Mouse (Mus musculus) left cerebral cortex, postnatal 14 days (tissue): Measurements from ENCODE around the gene Rp9. TPM values are rescaled to one million over a fixed set of nuclear protein-coding genes. Genes with fewer than 3 reads are reported as not detected.
A peak's percentile ranks its signal among the peaks of the same experiment; 100 is the strongest.

Source experiments
- DNase-seq, 2 experiments: peaks; one replicate each; pipeline ENCODE4 v3.0.0; 2021 to 2022; ENCODE audit warnings: low spot score in 2 of 2, mixed read lengths in 1 of 2
- intact Hi-C: fragments of 180-260 bp; cut with DNase I; formaldehyde crosslinking; loops from one replicate; pipeline ENCODE4 v1.15.1; 2025
- total RNA-seq, 2 experiments: library from RNA; stranded (reverse); gene quantifications; 2 replicates each; pipeline ENCODE4 v1.2.3; 2021

Rp9 gene
- total RNA-seq, 2 experiments from 2014 or later, result 39.3 to 42.0 TPM

GRCm38 (mm10) chr9:22389736-22390245, 79.8 kb downstream of the Rp9 start:
- intact Hi-C loops, result no loop called here
- no peak for DNase-seq

- intact Hi-C loops, result no loop called here
- DNase-seq, result peak; percentile 74 to 87
Measured at GRCm38 (mm10) chr9:22389021-22389476, 80.5 kb downstream of the Rp9 start, which contains the start of gene Anln. Anln (minus strand) TSS chr9:22389188.

DNA sequence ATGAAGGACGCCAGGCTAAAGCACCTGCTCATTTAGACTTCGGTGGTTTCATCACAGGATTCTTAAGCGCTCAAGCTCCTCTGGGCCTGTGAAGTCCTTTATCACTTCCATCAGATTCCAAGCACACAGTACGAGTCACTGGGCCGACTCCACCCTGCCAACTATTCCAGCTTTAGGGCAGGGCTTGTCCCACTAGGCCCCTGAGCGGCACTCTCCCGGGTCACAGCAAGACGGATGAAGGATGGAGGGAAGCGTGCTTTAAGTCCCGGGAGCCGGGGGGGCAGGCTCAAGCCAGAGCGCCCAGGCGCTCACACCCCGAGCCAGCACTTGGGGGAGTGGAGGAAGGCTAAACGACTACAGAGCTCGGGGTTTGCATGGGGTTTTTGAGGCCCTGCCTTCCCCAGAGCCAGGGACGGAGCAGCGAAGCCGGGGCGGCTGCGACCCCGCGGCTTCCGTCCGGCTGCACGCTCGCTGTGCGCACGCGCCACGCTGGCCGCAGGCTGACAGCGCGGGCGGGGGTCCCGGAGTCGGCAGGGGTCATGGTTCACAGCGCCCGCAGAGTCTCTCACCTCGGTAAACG, 81.1 kb downstream of the Rp9 start:
- intact Hi-C loops, result no loop called here
- DNase-seq, result no peak

DNA sequence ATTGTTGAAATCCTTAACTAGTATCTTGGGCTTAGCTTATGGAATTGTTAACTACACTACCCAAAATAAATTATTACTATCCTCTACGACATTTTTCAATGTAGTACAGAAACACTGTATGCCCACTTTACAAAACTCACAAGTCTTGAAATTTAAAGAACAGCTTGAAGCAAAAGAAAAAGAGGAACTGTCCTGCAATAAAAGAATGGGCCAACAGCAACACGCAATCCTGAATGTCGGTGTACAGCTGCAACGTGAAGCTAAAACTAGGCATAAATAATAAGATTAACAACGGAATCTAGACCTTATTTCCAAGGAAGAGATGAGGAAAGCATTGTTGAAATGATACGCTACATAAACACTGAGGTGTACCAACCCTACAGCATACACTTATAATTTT, 81.6 kb downstream of the Rp9 start:
- intact Hi-C loops, result no loop called here
- DNase-seq, result no peak

DNA sequence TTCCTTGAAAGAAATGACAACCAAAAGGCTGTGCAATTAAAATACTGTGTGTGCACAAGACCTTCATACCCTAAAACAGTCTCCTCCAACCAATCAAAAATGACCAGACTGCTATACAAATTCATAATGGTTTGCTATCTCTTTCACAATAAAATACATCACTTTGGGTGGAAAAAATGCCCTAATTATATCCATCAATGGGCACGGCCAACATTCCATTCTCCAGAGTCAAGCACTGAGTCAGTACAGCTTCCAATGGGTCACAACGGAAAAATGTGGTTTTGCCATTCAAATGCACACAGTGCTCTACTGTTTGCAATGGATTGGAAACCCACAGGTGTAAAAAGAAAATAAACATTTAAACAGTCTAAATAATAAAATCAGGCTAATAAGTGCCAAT, 83.7 kb downstream of the Rp9 start:
- no peak for DNase-seq
- intact Hi-C loops, result no loop called here

DNA sequence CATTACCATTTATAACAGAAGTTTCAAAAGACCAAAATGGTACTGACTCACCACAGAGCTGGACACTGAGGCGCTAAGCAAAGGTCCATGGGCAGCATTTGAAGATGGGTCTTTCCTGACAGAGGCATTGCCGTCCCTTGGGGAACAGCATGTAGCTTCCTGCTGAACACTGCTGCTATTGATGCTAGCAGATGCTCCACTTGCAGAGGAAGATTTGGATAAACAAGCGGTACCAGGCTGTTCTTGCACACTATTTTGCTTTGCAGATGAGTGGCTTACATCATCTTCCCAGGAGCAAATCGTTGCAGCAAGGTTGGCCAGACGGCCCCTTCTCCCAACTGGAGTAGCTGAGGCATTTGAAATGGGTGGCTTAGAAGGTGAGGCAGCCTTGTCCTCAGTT, 93.5 kb downstream of the Rp9 start:
- peak in 1 of 2 experiments; percentile 26 for DNase-seq
- intact Hi-C loops, result no loop called here

- intact Hi-C loops, result no loop called here
- DNase-seq, result peak in 1 of 2 experiments; percentile 14
Measured at GRCm38 (mm10) chr9:22372760-22373159, 96.8 kb downstream of the Rp9 start.

- DNase-seq, result no peak
Measured at GRCm38 (mm10) chr9:22368030-22368429, 101.5 kb downstream of the Rp9 start.

DNA sequence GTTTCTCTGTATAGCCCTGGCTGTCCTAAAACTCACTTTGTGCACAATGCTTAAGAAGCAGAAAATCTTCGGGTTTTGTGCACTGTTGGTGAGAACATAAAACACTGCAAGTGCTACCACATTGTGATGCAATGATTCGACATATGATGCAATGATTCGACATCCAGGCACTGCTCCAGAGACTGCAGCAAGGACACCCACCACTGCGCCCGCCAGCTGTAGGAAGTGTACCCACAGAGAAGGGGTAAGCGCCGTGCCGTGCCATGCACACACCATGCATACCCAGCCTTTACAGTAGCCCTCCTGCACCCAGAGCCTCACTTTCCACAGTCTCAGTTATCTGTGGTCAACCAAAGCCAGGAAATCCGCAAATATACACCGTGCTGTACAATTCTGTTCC, 102.9 kb downstream of the Rp9 start:
- intact Hi-C loops, result no loop called here
- no peak for DNase-seq

More at GRCm38 (mm10) chr9:22368030-22368429, 101.5 kb downstream of the Rp9 start:
- intact Hi-C loops, result no loop called here

DNA sequence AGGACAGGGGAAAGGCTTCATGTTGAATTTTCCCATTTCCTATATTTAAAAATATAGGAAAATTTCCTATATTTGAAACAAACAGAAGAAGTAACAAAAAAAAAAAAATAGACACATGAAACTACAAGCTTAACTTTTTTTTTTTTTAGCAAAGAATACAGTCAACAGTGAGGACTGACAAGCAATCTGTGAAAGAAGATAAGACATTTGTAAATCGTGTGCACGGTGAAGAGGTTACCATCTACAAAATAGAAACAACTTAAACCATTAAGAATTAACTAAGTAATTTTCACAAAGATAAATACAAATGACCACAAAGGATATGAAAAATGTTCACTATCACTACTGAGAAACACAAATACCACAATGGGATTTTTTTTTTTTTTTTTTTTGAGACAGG, 103.3 kb downstream of the Rp9 start:
- no peak for DNase-seq
- intact Hi-C loops, result no loop called here

Other genes starting within 250 kb of the Rp9 start
- gene Zfp809, start 244.0 kb downstream of the Rp9 start, total RNA-seq, result 10 to 100 TPM; 17.5 to 18.6 TPM
- gene Zfp599, start 209.8 kb downstream of the Rp9 start, total RNA-seq, result 1 to 10 TPM; 2.8 TPM
- gene Zfp810, start 162.1 kb downstream of the Rp9 start, total RNA-seq, result 10 to 100 TPM; 15.9 to 17.4 TPM
- gene Anln, start 80.6 kb downstream of the Rp9 start, total RNA-seq, result 1 to 10 TPM; 4.2 to 4.6 TPM
- gene 9530077C05Rik, start 58.2 kb downstream of the Rp9 start, total RNA-seq, result 1 to 10 TPM; 7.4 to 8.1 TPM
- gene Gm17545, start 15.5 kb downstream of the Rp9 start, total RNA-seq, result not detected
- 10 to 100 TPM; 24.6 to 28.3 TPM for gene Bbs9, start 6.0 kb upstream of the Rp9 start, total RNA-seq